Comparison of ENCODE assay signal across 13 mouse cellular contexts in the genomic region with DNA sequence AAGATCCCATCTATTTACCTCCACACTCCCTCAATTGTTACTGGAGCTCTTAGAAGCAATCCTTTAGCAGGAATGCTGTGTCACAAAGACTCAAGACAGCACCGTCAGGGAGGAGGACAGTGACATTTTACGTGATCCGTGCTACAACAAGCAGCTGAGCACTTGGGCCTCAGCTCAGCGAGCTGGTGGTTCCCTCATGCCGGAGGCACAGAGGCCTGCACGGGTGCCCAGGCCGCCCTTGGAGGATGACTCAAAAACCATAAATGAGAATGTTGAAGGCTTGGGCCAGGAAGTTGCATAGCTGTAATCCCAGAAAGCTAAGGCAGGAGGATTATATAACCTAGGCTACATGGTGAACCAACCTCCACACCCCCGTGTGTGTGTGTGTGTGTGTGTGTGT.
A peak's percentile ranks its signal among the peaks of the same experiment; 100 is the strongest.
DNase-seq lines count a peak whose midpoint lies in the region; ATAC-seq and TF ChIP-seq lines count a peak whose summit lies in the region.
"Had no signal": no experiment of that assay in that cellular context is flagged by ENCODE, and none has a peak within 500 bp of the region (broad histone marks: within the 10 kb centered on the region; RNA-seq: fewer than 3 reads in every experiment).

No protein-coding gene starts in this region.

- TF ChIP-seq CTCF in midbrain, postnatal 0 days (IDR thresholded peaks at IDR 0.05): no peak

- intact Hi-C loops in heart, postnatal 36 days (cut with DNase I): no loop called here

- WGBS in midbrain, embryonic 12.5 days: 78% methylated on average over 8 of the region's 8 CpGs
- WGBS in midbrain, postnatal 0 days: 73% methylated on average over 8 of the region's 8 CpGs

- H3K27me3 ChIP-seq in midbrain, embryonic 12.5 days: peaks cover 7% of the 10 kb centered on the region; the same call in 1 of the 2 replicates
- H3K27me3 ChIP-seq in midbrain, postnatal 0 days (ENCODE audit: insufficient read depth, low read length): no peaks in the 10 kb centered on the region
- no peaks in the 10 kb centered on the region for H3K27me3 ChIP-seq in myocyte (ENCODE audit: control insufficient read depth, insufficient read depth, insufficient read length)
- H3K27me3 ChIP-seq: forebrain, embryonic 15.5 days had no signal

- H3K36me3 ChIP-seq in midbrain, embryonic 12.5 days: no peaks in the 10 kb centered on the region
- no peaks in the 10 kb centered on the region for H3K36me3 ChIP-seq in midbrain, postnatal 0 days (ENCODE audit: insufficient read depth, low read length)
- no peaks in the 10 kb centered on the region for H3K36me3 ChIP-seq in myocyte (ENCODE audit: control insufficient read depth, insufficient read depth)
- H3K36me3 ChIP-seq: forebrain, embryonic 15.5 days; limb, embryonic 13.5 days had no signal

- ATAC-seq in midbrain, embryonic 12.5 days (ENCODE audit: low FRiP score, low read depth): no peak
- no peak for ATAC-seq in midbrain, postnatal 0 days (ENCODE audit: low FRiP score)

- no peak overlapping the region for H3K4me2 ChIP-seq in midbrain, embryonic 12.5 days (replicated peaks)
- no peak overlapping the region for H3K4me2 ChIP-seq in midbrain, postnatal 0 days (ENCODE audit: low read depth, low read length, poor library complexity, severe bottlenecking)
- peak overlapping the region; percentile 66 for H3K4me2 ChIP-seq in myocyte (ENCODE audit: low read depth)
- H3K4me2 ChIP-seq: limb, embryonic 13.5 days had no signal

- DNase-seq in adrenal gland, adult 2 months: peak; percentile 50
- DNase-seq in adrenal gland, adult 18-20 months (ENCODE audit: low spot score in 2 of 2): no peak
- no peak for DNase-seq in midbrain, postnatal 0 days (ENCODE audit: low spot score)
- DNase-seq in brain, adult 2 months (ENCODE audit: low read depth, low spot score): peak; percentile 39
- DNase-seq in heart, postnatal 36 days: no peak
- DNase-seq in kidney, postnatal 25 days: no peak
- DNase-seq: cerebellum, adult 9-11 months; thymus, adult 18-20 months had no signal

- 0 out of 2 replicates have a peak overlapping the region, but pooled peaks have one; percentile 71 for H3K27ac ChIP-seq in midbrain, embryonic 12.5 days (replicated peaks)
- H3K27ac ChIP-seq in midbrain, postnatal 0 days (ENCODE audit: low read depth, low read length): no peak overlapping the region
- H3K27ac ChIP-seq: limb, embryonic 13.5 days; liver, embryonic 14.5 days had no signal

- peaks cover 14% of the 10 kb centered on the region for H3K4me1 ChIP-seq in midbrain, embryonic 12.5 days
- 0 out of 2 replicates have a peak, but pooled peaks cover 5% of the 10 kb centered on the region for H3K4me1 ChIP-seq in midbrain, postnatal 0 days (ENCODE audit: insufficient read depth, low read length)

- H3K79me2 ChIP-seq in myocyte (ENCODE audit: control insufficient read depth, insufficient read depth): no peaks in the 10 kb centered on the region

- no peaks in the 10 kb centered on the region for H3K9me3 ChIP-seq in midbrain, embryonic 12.5 days
- H3K9me3 ChIP-seq in midbrain, postnatal 0 days (ENCODE audit: low read length): no peaks in the 10 kb centered on the region
- H3K9me3 ChIP-seq: forebrain, embryonic 15.5 days; limb, embryonic 13.5 days had no signal

- TF ChIP-seq POLR2A in myocyte (IDR thresholded peaks at IDR 0.05; ENCODE audit: insufficient read length, low read depth): peak; percentile 51

- H3K4me3 ChIP-seq in midbrain, embryonic 12.5 days: no peak overlapping the region
- no peak overlapping the region for H3K4me3 ChIP-seq in midbrain, postnatal 0 days (ENCODE audit: low read depth, low read length)
- H3K4me3 ChIP-seq in myocyte: no peak overlapping the region
- H3K4me3 ChIP-seq: forebrain, embryonic 15.5 days; limb, embryonic 13.5 days had no signal

- H3ac ChIP-seq in myocyte (ENCODE audit: control insufficient read depth, insufficient read length): no peak overlapping the region

- H3K9ac ChIP-seq in midbrain, embryonic 12.5 days (replicated peaks): no peak overlapping the region
- no peak overlapping the region for H3K9ac ChIP-seq in midbrain, postnatal 0 days (replicated peaks; ENCODE audit: low read length, poor library complexity, severe bottlenecking)
- H3K9ac ChIP-seq: liver, embryonic 14.5 days had no signal

TF ChIP-seq in myocyte, 11 proteins besides CTCF, POLR2A, EP300 and RAD21:
- TF ChIP-seq REST (IDR thresholded peaks at IDR 0.05; ENCODE audit: insufficient read depth, insufficient read length): no peak
- TF ChIP-seq MYOD1 (IDR thresholded peaks at IDR 0.05; ENCODE audit: control insufficient read depth in 1 of 3, insufficient read length in 2 of 3, low read depth in 2 of 3): no peak
- TF ChIP-seq POLR2AphosphoS2 (IDR thresholded peaks at IDR 0.05; ENCODE audit: insufficient read length, low read depth): no peak
- no peak for TF ChIP-seq TCF12 (IDR thresholded peaks at IDR 0.05; ENCODE audit: insufficient read depth, poor library complexity, severe bottlenecking)
- no peak for TF ChIP-seq TCF3 (IDR thresholded peaks at IDR 0.05; ENCODE audit: insufficient read length, low read depth)
- no peak for TF ChIP-seq E2F4 (IDR thresholded peaks at IDR 0.05; ENCODE audit: insufficient read depth)
- no peak for TF ChIP-seq MAX (IDR thresholded peaks at IDR 0.05; ENCODE audit: low read depth)
- TF ChIP-seq MYOG (IDR thresholded peaks at IDR 0.05; ENCODE audit: control insufficient read depth in 1 of 3, insufficient read depth in 1 of 3, insufficient read length in 2 of 3, low read depth in 2 of 3): no peak
- TF ChIP-seq CEBPB (IDR thresholded peaks at IDR 0.05; ENCODE audit: insufficient read depth, poor library complexity, severe bottlenecking): no peak
- TF ChIP-seq SRF (IDR thresholded peaks at IDR 0.05; ENCODE audit: control insufficient read depth, insufficient read length, low read depth): no peak
- no peak for TF ChIP-seq USF1 (IDR thresholded peaks at IDR 0.05; ENCODE audit: low read depth)

Comparison
In these comparisons a context has a peak if more than half of its experiments do, and no peak if none do; other contexts are left out.
1. DNase-seq: peak in adrenal gland, adult 2 months (single experiment) and brain, adult 2 months (single experiment); none in adrenal gland, adult 18-20 months (0 of 2), midbrain, postnatal 0 days (single experiment), heart, postnatal 36 days (0 of 2) and kidney, postnatal 25 days (0 of 2).